Mouse (Mus musculus) cerebellum, adult 18-20 months (tissue): ENCODE data around the gene Gucy1a1.
A peak's percentile ranks its signal among the peaks of the same experiment; 100 is the strongest.

Experiments
- DNase-seq, 2 experiments: peaks; one replicate each; pipeline ENCODE4 v3.0.0; 2021

The Gucy1a1 gene

GRCm38 (mm10) chr3:82074201-82074851, 71.3 kb downstream of the Gucy1a1 start, which contains the start of gene Gucy1b1:
Gene Gucy1b1 (minus strand): TSS chr3:82074689.
- peak; percentile 83 to 94 for DNase-seq

- DNase-seq = peak; percentile 68 to 77
Measured at GRCm38 (mm10) chr3:82073741-82074181, 71.8 kb downstream of the Gucy1a1 start.

DNA sequence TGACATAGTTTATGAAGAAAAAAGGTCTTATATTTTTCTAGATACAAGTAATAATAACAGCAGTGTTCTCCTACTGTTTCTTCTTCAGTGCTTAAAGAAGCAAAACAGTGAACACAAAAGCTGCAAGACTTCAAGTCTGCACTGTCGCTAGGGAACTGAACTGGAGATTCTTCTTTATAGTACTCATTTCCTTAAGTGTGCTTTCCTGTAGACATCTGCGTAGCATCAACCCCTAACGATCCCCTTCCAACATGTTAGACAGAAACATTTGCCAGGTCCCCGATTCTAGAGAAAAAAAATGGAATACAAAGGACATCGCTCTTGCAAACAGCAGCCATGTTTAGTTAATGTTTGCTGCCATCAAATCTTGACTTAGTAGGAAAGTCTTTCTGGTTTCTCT, 77.8 kb downstream of the Gucy1a1 start:
- DNase-seq = no peak

DNA sequence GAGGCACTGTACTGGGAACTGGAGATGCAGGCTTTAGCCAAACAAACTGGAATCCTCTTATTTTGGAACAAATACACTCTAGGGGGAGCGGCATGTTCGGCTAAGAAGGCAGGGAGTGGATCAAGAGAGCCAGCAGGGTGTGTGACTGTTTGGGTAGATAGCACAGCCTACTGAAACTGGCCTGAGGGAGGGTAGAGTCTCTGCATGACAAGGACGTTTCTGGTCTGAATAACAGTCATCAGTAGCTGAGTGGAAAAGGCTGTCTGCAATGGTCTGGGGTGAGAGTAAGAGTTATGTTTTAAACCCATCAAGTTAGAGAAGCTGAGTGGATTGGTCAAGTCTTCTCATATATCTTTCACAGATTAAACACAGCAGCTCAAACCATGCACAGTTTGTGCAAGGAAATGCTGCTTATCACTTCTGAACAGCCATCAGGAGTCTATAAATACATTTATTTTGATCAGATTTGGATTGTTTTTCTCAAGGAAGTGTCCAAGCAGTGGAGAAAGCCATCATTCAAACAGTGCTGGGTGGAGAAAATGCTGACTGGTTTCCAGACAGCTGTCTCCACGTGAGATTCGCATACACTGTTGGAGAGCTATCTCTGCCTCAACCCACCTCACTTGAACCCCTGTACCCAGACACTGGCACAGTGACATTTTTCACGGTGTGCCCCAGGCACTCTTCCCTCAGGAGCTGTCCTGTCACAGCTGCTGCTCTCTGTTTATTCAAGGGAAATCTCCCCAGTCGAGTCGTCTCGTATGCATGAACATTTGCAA, 84.0 kb downstream of the Gucy1a1 start:
- no peak for DNase-seq

DNA sequence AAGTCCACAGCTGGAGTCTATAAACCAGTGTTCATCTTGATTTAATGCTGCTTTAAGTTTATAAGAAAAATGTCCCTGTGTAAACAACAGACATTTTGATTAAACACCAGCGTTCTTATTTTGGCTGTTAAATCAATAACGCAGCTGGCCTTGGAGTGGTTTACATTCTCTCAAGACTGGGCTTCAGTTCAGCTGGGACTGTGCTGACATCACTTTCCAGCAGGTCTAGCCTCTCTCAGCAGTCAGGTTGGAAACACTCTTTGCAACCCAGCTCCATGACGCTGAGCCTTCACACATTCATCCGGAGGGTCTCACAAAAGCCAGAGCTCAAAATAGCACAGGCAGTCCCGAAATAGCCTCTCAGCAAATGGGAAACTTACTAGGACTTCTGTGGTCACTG, 88.4 kb downstream of the Gucy1a1 start:
- DNase-seq = no peak

DNA sequence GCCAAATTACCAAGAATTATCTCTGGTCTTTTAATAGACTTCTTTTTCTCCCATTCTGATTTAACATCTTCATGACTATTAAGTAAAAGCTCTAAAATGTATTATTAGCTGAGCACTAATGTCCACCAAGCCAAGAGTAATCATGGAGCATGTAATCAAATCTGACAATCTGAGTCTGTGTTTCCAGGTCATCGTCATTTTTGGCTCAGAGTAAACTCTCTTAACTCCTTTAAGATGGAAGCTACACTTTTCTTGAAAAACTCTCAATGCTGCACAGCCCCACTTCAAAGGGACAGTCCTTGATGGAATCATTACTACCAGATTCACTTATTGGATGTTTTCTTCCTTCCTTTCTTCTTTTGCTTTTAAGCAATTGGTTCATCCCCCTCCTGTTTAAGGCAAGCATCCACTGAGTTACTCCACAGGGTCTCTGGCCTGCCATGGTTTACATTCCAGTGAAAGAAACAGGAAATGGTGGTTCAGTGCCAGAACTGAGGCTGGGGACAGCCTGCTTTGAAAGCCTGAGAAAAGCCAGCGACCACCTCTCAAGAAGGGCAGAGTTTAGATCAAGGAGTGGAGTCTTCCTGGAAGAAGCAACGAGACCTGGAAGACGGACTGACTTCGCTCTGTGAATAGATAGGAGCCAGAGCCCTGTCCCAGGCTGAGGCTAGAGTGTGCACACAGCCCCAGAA, 91.2 kb downstream of the Gucy1a1 start:
- DNase-seq = no peak

- no peak for DNase-seq
Measured at GRCm38 (mm10) chr3:82052029-82052428, 93.6 kb downstream of the Gucy1a1 start.

DNA sequence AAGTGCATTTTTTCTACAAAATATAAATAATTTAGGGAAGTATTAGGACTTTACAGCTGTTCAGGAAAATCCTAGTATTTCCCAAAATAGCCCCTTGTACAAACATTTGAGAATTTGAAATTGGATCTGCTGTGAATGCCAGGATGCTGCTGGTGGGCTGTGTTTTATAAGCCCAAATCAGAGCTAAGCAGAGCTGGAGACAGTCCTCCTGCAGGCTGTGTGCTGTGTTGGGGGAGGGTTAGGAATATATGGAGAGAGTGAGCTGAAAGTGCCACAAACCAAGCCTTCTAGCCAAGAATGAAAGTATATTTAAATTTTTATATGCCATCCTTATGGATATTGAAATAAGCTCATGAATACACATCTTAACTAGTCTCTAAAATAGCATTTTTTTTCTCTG, 94.1 kb downstream of the Gucy1a1 start:
- no peak for DNase-seq

GRCm38 (mm10) chr3:82048681-82049080, 96.9 kb downstream of the Gucy1a1 start:
- no peak for DNase-seq

GRCm38 (mm10) chr3:82048078-82048477, 97.5 kb downstream of the Gucy1a1 start:
- no peak for DNase-seq

- DNase-seq = peak; percentile 46 to 62
Measured at GRCm38 (mm10) chr3:82047100-82047753, 98.4 kb downstream of the Gucy1a1 start.

- DNase-seq = no peak
Measured at GRCm38 (mm10) chr3:82046087-82046486, 99.5 kb downstream of the Gucy1a1 start.

- no peak for DNase-seq
Measured at GRCm38 (mm10) chr3:82044902-82045301, 100.7 kb downstream of the Gucy1a1 start.

GRCm38 (mm10) chr3:82043676-82044075, 101.9 kb downstream of the Gucy1a1 start:
- no peak for DNase-seq
